Mouse (Mus musculus): ENCODE measurements around the gene S100a2.

DNA sequence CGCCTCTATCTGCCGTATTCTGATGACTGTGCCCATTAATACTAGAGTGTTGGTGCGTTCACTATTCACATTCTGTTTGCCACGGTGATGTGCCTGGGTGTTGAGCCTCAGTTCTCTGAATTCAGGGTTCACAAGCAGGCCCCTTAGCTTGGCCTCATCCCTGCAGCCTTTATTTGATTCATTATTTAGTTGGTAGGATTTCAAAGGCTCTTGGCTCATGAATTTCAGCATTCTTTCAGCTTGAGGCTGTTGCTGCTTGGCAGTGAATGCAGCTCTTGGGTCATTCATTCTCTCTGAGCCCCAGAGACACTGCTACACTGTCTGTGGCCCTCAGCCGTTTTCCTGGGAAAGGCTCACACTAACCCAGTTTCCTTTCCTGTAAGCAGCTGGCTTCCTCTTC, 34.1 kb upstream of the S100a2 start:
- no peak for TF ChIP-seq GATA1 (IDR thresholded peaks at IDR 0.05; ENCODE audit: low read length)
- no peak for TF ChIP-seq TAL1 (IDR thresholded peaks at IDR 0.05; ENCODE audit: low read length)
